Mouse (Mus musculus): Measurements from ENCODE around the gene Ppp6r1. TPM values are rescaled to one million over a fixed set of nuclear protein-coding genes. Genes with fewer than 3 reads are reported as not detected.

The Ppp6r1 gene
- polyA plus RNA-seq, 1 experiment from 2014 or later = 10.2 TPM

DNA sequence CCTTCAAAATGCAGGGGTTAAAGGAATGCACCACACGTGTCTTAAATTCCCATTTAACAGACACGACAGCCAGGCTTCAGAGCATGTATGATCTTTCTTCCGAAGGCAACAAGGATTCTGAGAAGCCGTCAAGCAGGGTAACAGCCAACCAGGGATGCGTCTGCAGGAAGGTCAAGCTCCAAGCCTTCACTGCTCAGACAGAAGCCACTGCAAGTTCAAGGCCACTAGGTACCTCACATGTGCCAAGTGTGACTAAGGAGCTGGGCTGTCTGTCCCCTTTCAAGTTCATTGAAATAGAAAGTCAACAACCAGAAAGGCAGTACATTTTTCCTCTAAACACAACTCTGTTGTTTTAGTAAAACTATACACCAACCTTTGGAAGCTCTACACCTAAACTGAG lies 8.1 kb upstream of the Ppp6r1 start:
- ATAC-seq (ENCODE audit: insufficient number of reproducible peaks, insufficient read depth, low FRiP score, low read depth) = no peak

DNA sequence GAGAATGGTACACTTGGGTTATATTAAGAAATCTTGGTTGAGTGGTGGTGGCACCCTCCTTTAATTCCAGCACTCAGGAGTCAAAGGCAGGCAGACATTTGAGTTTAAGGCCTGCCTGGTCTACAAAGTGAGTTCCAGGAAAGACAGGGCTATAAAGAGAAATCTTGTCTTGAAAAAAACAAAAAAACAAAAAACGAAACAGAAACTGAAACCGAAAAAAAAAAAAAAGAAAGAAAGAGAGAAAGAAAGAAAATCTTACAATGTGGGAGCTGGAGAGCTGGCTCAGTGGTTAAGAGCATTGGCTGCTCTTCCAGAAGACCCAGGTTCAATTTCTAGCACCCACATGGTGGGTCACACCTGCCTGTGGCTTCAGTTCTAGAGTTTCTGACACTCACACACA lies 4.9 kb upstream of the Ppp6r1 start:
- Histone ChIP-seq H3K9ac (replicated peaks; ENCODE audit: low read depth, low read length) (no peak overlapping the region), H3K27ac (ENCODE audit: low read length) (no peak overlapping the region), H3K4me1 (ENCODE audit: control insufficient read depth, insufficient read depth, low read length) (peaks cover 6% of the 10 kb centered on the region; the same call in 1 of the 2 replicates), H3K36me3 (ENCODE audit: control insufficient read depth, insufficient read depth, low read length) (peaks cover 18% of the 10 kb centered on the region), H3K27me3 (ENCODE audit: control insufficient read depth, insufficient read depth, low read length) (no peaks in the 10 kb centered on the region), H3K4me3 (ENCODE audit: low read depth, low read length) (no peak overlapping the region), H3K9me3 (ENCODE audit: control insufficient read depth, low read depth, low read length) (no peaks in the 10 kb centered on the region), H3K4me2 (replicated peaks; ENCODE audit: low read depth, low read length) (no peak overlapping the region)
- ATAC-seq (ENCODE audit: insufficient number of reproducible peaks, insufficient read depth, low FRiP score, low read depth) = no peak
- 92% methylated on average over 2 of the region's 2 CpGs for WGBS

More for the DNA sequence above, 8.1 kb upstream of the Ppp6r1 start:
- H3K27me3 ChIP-seq (ENCODE audit: control insufficient read depth, insufficient read depth, low read length) = no peaks in the 10 kb centered on the region
- H3K4me1 ChIP-seq (ENCODE audit: control insufficient read depth, insufficient read depth, low read length) = no peaks in the 10 kb centered on the region
- H3K9ac ChIP-seq (replicated peaks; ENCODE audit: low read depth, low read length) = no peak overlapping the region
- no peak overlapping the region for H3K4me3 ChIP-seq (ENCODE audit: low read depth, low read length)
- peaks cover 28% of the 10 kb centered on the region for H3K36me3 ChIP-seq (ENCODE audit: control insufficient read depth, insufficient read depth, low read length)
- no peaks in the 10 kb centered on the region for H3K9me3 ChIP-seq (ENCODE audit: control insufficient read depth, low read depth, low read length)
- 96% methylated on average over 5 of the region's 5 CpGs for WGBS
- H3K27ac ChIP-seq (ENCODE audit: low read length) = no peak overlapping the region
- H3K4me2 ChIP-seq (replicated peaks; ENCODE audit: low read depth, low read length) = no peak overlapping the region

- H3K4me2 ChIP-seq (replicated peaks; ENCODE audit: low read depth, low read length) = no peak overlapping the region
- H3K27ac ChIP-seq (ENCODE audit: low read length) = no peak overlapping the region
- H3K9me3 ChIP-seq (ENCODE audit: control insufficient read depth, low read depth, low read length) = no peaks in the 10 kb centered on the region
- no peak for ATAC-seq (ENCODE audit: insufficient number of reproducible peaks, insufficient read depth, low FRiP score, low read depth)
- no peak overlapping the region for H3K4me3 ChIP-seq (ENCODE audit: low read depth, low read length)
- H3K9ac ChIP-seq (replicated peaks; ENCODE audit: low read depth, low read length) = no peak overlapping the region
- WGBS = 72% methylated on average over 8 of the region's 8 CpGs
- H3K36me3 ChIP-seq (ENCODE audit: control insufficient read depth, insufficient read depth, low read length) = peaks cover 18% of the 10 kb centered on the region
- H3K27me3 ChIP-seq (ENCODE audit: control insufficient read depth, insufficient read depth, low read length) = no peaks in the 10 kb centered on the region
- H3K4me1 ChIP-seq (ENCODE audit: control insufficient read depth, insufficient read depth, low read length) = peaks cover 6% of the 10 kb centered on the region; the same call in 1 of the 2 replicates
Measured at GRCm38 (mm10) chr7:4663179-4663578, 4.4 kb upstream of the Ppp6r1 start.

DNA sequence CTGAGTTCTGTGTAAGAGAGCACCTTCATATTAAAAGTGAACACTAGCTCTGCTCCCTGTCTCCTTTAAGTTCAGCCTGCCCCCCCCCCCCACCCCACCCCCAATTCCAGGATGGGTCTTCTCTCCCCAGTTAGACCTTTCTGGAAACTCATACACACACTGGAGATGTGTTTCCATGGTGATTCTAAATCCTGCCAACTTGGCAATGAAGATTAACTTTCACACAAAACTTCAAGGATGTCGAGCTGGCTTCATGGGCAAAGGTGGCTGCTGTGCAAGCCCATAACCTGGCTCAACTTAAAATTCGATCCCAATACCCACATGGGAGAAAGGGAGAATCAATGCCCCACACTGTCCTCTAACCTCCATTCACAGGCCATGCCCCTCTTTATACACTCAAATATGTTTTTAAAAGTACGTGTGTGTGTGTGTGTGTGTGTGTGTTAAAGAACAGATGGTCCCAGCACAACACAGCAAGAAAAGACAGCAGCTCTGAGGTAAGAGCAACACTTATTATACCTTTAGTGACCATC lies 1.2 kb upstream of the Ppp6r1 start:
- Histone ChIP-seq H3K4me1 (ENCODE audit: control insufficient read depth, insufficient read depth, low read length) (peaks cover 28% of the 10 kb centered on the region), H3K27ac (ENCODE audit: low read length) (peak overlapping the region; percentile 96), H3K9ac (replicated peaks; ENCODE audit: low read depth, low read length) (peak overlapping the region; percentile 88), H3K27me3 (ENCODE audit: control insufficient read depth, insufficient read depth, low read length) (no peaks in the 10 kb centered on the region), H3K9me3 (ENCODE audit: control insufficient read depth, low read depth, low read length) (no peaks in the 10 kb centered on the region), H3K4me3 (ENCODE audit: low read depth, low read length) (peak overlapping the region; percentile 85), H3K4me2 (replicated peaks; ENCODE audit: low read depth, low read length) (peak overlapping the region; percentile 83), H3K36me3 (ENCODE audit: control insufficient read depth, insufficient read depth, low read length) (peaks cover 9% of the 10 kb centered on the region)
- WGBS = 46% methylated on average over 3 of the region's 3 CpGs
- no peak for ATAC-seq (ENCODE audit: insufficient number of reproducible peaks, insufficient read depth, low FRiP score, low read depth)

- Histone ChIP-seq H3K4me3 (ENCODE audit: low read depth, low read length) (peak overlapping the region; percentile 85), H3K36me3 (ENCODE audit: control insufficient read depth, insufficient read depth, low read length) (peaks cover 4% of the 10 kb centered on the region; the same call in 1 of the 2 replicates), H3K9me3 (ENCODE audit: control insufficient read depth, low read depth, low read length) (no peaks in the 10 kb centered on the region), H3K4me1 (ENCODE audit: control insufficient read depth, insufficient read depth, low read length) (peaks cover 28% of the 10 kb centered on the region), H3K27ac (ENCODE audit: low read length) (peak overlapping the region; percentile 96), H3K27me3 (ENCODE audit: control insufficient read depth, insufficient read depth, low read length) (no peaks in the 10 kb centered on the region), H3K4me2 (replicated peaks; ENCODE audit: low read depth, low read length) (peak overlapping the region; percentile 69), H3K9ac (replicated peaks; ENCODE audit: low read depth, low read length) (peak overlapping the region; percentile 88)
- under 1% methylated on average over 74 of the region's 78 CpGs for WGBS
- ATAC-seq (ENCODE audit: insufficient number of reproducible peaks, insufficient read depth, low FRiP score, low read depth) = peak; percentile 51
Measured at GRCm38 (mm10) chr7:4658128-4658907, 501 bp downstream of the Ppp6r1 start.

- peaks cover 3% of the 10 kb centered on the region; the same call in 1 of the 2 replicates for H3K36me3 ChIP-seq (ENCODE audit: control insufficient read depth, insufficient read depth, low read length)
- WGBS = 36% methylated on average over 9 of the region's 9 CpGs
- peak overlapping the region; percentile 88 for H3K9ac ChIP-seq (replicated peaks; ENCODE audit: low read depth, low read length)
- H3K4me3 ChIP-seq (ENCODE audit: low read depth, low read length) = peak overlapping the region; percentile 85
- ATAC-seq (ENCODE audit: insufficient number of reproducible peaks, insufficient read depth, low FRiP score, low read depth) = no peak
- H3K4me1 ChIP-seq (ENCODE audit: control insufficient read depth, insufficient read depth, low read length) = peaks cover 28% of the 10 kb centered on the region
- H3K27me3 ChIP-seq (ENCODE audit: control insufficient read depth, insufficient read depth, low read length) = no peaks in the 10 kb centered on the region
- H3K27ac ChIP-seq (ENCODE audit: low read length) = no peak overlapping the region; the same call in 1 of the 2 replicates
- H3K9me3 ChIP-seq (ENCODE audit: control insufficient read depth, low read depth, low read length) = no peaks in the 10 kb centered on the region
- H3K4me2 ChIP-seq (replicated peaks; ENCODE audit: low read depth, low read length) = peak overlapping the region; percentile 69
Measured at GRCm38 (mm10) chr7:4657521-4658127, 1.2 kb downstream of the Ppp6r1 start.

- peak overlapping the region; percentile 69 for H3K4me2 ChIP-seq (replicated peaks; ENCODE audit: low read depth, low read length)
- peak overlapping the region; percentile 85 for H3K4me3 ChIP-seq (ENCODE audit: low read depth, low read length)
- H3K27ac ChIP-seq (ENCODE audit: low read length) = no peak overlapping the region
- H3K9me3 ChIP-seq (ENCODE audit: control insufficient read depth, low read depth, low read length) = no peaks in the 10 kb centered on the region
- no peak for ATAC-seq (ENCODE audit: insufficient number of reproducible peaks, insufficient read depth, low FRiP score, low read depth)
- WGBS = 41% methylated on average over 1 of the region's 1 CpGs
- H3K36me3 ChIP-seq (ENCODE audit: control insufficient read depth, insufficient read depth, low read length) = no peaks in the 10 kb centered on the region; the same call in 1 of the 2 replicates
- peaks cover 28% of the 10 kb centered on the region for H3K4me1 ChIP-seq (ENCODE audit: control insufficient read depth, insufficient read depth, low read length)
- H3K27me3 ChIP-seq (ENCODE audit: control insufficient read depth, insufficient read depth, low read length) = no peaks in the 10 kb centered on the region
- no peak overlapping the region for H3K9ac ChIP-seq (replicated peaks; ENCODE audit: low read depth, low read length)
Measured at GRCm38 (mm10) chr7:4656818-4657217, 2.0 kb downstream of the Ppp6r1 start.

GRCm38 (mm10) chr7:4655916-4656315 lies 2.9 kb downstream of the Ppp6r1 start:
- H3K4me2 ChIP-seq (replicated peaks; ENCODE audit: low read depth, low read length) = no peak overlapping the region; the same call in 1 of the 2 replicates
- H3K4me1 ChIP-seq (ENCODE audit: control insufficient read depth, insufficient read depth, low read length) = peaks cover 28% of the 10 kb centered on the region
- no peak overlapping the region for H3K4me3 ChIP-seq (ENCODE audit: low read depth, low read length)
- 86% methylated on average over 1 of the region's 1 CpGs for WGBS
- H3K9ac ChIP-seq (replicated peaks; ENCODE audit: low read depth, low read length) = no peak overlapping the region
- no peak for ATAC-seq (ENCODE audit: insufficient number of reproducible peaks, insufficient read depth, low FRiP score, low read depth)
- H3K27ac ChIP-seq (ENCODE audit: low read length) = no peak overlapping the region
- H3K36me3 ChIP-seq (ENCODE audit: control insufficient read depth, insufficient read depth, low read length) = peaks cover 4% of the 10 kb centered on the region; the same call in 1 of the 2 replicates
- no peaks in the 10 kb centered on the region for H3K9me3 ChIP-seq (ENCODE audit: control insufficient read depth, low read depth, low read length)
- H3K27me3 ChIP-seq (ENCODE audit: control insufficient read depth, insufficient read depth, low read length) = no peaks in the 10 kb centered on the region

Measured in stomach, embryonic 14.5 days (tissue).